Mouse (Mus musculus): ENCODE data around the gene Lhx5. TPM values are rescaled to one million over a fixed set of nuclear protein-coding genes. Genes with fewer than 3 reads are reported as not detected.

The Lhx5 gene
- polyA plus RNA-seq (2015; fragmentation: Illumina TruSeq; extraction: RNeasy Lipid Tissue Mini Kit (QIAGEN cat#74804); ENCODE audit: low read depth, low replicate concordance) = 0.97 TPM

DNA sequence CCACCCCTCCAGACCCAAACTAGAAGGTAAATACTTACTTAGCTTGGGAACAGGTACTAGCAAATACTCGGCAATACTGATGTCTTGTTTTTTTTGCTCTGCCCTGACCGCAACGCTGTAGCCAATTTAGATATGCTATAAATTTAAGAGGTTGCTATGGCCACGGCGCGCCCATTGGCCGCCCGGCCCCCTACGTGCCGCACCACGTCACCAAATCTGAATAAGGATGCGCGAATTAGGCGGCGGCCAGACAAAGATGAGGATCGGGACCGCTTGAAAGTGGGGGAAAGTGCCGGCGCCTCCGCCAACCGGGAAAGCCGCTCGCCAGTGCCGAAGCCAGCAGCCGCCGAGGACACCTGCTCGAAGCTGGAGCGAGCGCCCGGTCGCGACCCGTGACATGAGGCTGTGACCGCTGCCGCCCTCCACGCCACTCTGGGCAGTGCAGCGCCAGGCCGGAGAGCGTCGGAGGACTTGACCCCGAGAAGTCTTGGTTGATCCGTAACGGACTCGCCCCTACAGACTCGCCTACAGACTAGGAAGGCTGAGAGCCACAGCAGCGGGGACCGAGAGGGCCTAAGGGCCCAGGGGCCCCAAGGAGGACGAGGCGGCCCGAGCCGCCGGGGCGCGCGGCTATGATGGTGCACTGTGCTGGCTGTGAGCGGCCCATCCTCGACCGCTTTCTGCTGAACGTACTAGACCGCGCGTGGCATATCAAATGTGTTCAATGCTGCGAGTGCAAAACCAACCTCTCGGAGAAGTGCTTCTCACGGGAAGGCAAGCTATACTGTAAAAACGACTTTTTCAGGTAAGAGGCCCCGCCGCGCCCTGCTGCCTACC, at the start of gene Lhx5:
TSS of gene Lhx5 (plus strand) at position 51 of the 837 bp plus-strand sequence.

DNA sequence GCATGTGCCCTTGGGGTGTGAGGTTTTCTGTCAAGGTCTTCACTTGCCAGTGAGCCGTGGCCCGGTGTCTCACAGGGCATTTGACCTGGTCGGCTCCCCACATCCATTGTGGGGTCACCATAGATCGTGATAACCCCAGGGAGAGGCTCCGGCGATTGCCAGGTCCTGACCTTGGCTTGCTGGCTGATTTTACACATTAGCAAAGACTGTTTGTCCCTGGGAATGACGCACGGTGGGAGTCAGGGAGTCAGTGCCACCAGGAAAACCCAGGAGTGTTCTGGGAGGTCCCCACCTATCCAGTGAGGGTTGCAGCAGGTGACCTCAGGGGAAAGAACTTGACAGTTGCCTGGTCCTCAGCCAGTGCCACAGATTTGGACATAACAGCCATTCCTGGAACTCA, 41.3 kb downstream of the Lhx5 start, which contains the start of gene Sdsl:
TSS of gene Sdsl (minus strand) at position 41 of the 400 bp plus-strand sequence.

DNA sequence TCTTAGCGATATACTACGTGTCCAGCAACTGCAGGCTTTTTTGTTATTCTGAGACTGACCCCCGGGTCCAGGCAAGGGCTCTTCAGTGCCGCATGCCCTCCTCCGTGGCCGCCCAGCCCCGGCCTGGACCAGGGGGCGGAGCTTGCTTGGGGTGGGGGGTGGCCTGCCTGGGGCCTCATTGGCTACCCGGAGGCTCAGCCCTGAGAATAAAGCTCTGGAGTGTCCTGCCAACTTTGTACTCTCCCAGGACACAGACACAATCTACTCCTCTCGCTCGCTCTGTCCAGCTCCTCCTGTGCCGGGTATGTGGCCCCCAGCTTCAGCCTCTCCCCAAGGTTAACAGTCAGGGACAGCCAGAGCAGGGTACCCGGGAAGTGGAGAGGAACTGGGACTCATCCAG, 44.8 kb downstream of the Lhx5 start, which contains the start of gene Sds:
TSS of gene Sds (plus strand) at position 231 of the 400 bp plus-strand sequence.

Other genes with a start within 250 kb of the Lhx5 start
- gene Sdsl, start 41.1 kb downstream of the Lhx5 start, polyA plus RNA-seq (2015; fragmentation: Illumina TruSeq; extraction: RNeasy Lipid Tissue Mini Kit (QIAGEN cat#74804); ENCODE audit: low read depth, low replicate concordance) = 3.6 TPM
- 0.39 TPM for gene Sds, start 44.8 kb downstream of the Lhx5 start, polyA plus RNA-seq (2015; fragmentation: Illumina TruSeq; extraction: RNeasy Lipid Tissue Mini Kit (QIAGEN cat#74804); ENCODE audit: low read depth, low replicate concordance)
- 38.9 TPM for gene Plbd2, start 71.9 kb downstream of the Lhx5 start, polyA plus RNA-seq (2015; fragmentation: Illumina TruSeq; extraction: RNeasy Lipid Tissue Mini Kit (QIAGEN cat#74804); ENCODE audit: low read depth, low replicate concordance)
- 4.3 TPM for gene Slc8b1, start 79.5 kb downstream of the Lhx5 start, polyA plus RNA-seq (2015; fragmentation: Illumina TruSeq; extraction: RNeasy Lipid Tissue Mini Kit (QIAGEN cat#74804); ENCODE audit: low read depth, low replicate concordance)
- 20.2 TPM for gene Tpcn1, start 157.0 kb downstream of the Lhx5 start, polyA plus RNA-seq (2015; fragmentation: Illumina TruSeq; extraction: RNeasy Lipid Tissue Mini Kit (QIAGEN cat#74804); ENCODE audit: low read depth, low replicate concordance)
- 1.6 TPM for gene Iqcd, start 157.3 kb downstream of the Lhx5 start, polyA plus RNA-seq (2015; fragmentation: Illumina TruSeq; extraction: RNeasy Lipid Tissue Mini Kit (QIAGEN cat#74804); ENCODE audit: low read depth, low replicate concordance)
- gene Rita1, start 180.9 kb downstream of the Lhx5 start, polyA plus RNA-seq (2015; fragmentation: Illumina TruSeq; extraction: RNeasy Lipid Tissue Mini Kit (QIAGEN cat#74804); ENCODE audit: low read depth, low replicate concordance) = 38.2 TPM
- gene Ddx54, start 181.0 kb downstream of the Lhx5 start, polyA plus RNA-seq (2015; fragmentation: Illumina TruSeq; extraction: RNeasy Lipid Tissue Mini Kit (QIAGEN cat#74804); ENCODE audit: low read depth, low replicate concordance) = 21.0 TPM
- not detected for gene Cfap73, start 202.5 kb downstream of the Lhx5 start, polyA plus RNA-seq (2015; fragmentation: Illumina TruSeq; extraction: RNeasy Lipid Tissue Mini Kit (QIAGEN cat#74804); ENCODE audit: low read depth, low replicate concordance)
- 49.7 TPM for gene Rasal1, start 217.1 kb downstream of the Lhx5 start, polyA plus RNA-seq (2015; fragmentation: Illumina TruSeq; extraction: RNeasy Lipid Tissue Mini Kit (QIAGEN cat#74804); ENCODE audit: low read depth, low replicate concordance)